Mouse (Mus musculus) heart, adult 9 months (tissue): ENCODE measurements at regions not wholly inside any gene's neighbourhood (a gene's known extent, or its start where the extent isn't known, plus 50 kb on each side); places are given as distances from the start of the nearest gene placed in this dataset.

Experiments
- DNase-seq, 2 experiments: peaks; one replicate each; pipeline ENCODE4 v3.0.0; 2022; ENCODE audit warnings: low spot score in 2 of 2

DNA sequence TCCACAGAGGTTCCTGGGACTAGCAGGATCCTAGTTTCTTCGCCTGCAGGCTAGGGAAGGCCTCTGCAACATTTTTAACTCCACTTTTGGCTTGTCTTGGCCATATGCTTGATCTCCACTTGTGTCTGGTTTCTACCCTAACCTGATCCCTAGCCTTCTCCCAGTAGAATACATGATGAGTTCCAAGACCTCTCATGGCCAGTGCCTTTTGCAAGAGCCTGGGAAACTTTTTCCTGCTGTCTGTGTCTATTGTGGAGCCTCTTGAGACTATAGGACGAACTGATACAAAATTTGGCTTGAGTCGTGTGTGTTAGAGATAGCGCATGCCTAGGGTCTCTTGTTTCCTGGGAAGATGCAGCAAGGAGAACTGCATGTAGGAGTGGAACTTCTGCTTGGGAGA, 119.3 kb downstream of the Cartpt start:
- no peak for DNase-seq

DNA sequence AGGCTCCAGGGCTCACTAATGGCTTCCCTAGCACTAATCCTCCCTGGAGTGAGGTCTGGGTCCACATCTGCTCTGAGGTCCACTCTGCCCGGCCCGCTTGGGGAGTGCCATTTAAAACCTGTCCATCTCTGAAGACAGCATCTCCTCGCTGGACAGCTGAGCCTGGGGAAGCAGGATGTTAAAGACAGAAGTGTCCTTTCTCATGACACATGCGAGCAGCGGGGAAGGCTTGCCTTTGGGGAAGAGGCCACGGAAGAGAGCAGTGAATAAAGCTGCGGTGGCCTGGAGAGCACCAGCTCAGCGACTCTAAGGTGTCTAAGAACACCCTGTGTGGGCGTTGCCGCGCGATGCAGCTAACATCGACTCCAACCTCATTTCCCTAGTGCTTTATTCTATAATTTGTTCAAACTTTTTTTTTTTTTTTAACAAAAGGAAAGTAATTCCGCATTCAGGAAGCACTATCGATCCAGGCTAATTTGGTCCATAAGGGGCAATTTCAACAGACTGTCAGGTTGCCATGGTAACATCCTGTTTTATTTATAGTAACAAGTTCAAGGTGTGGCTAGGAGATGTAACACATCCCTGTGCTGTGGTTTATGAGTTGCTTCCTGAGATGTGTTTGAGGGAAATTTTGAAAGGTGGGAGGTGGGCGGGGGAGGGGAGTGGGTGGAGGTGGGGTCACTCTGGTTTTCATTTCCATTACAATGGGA, 120.0 kb downstream of the Cartpt start:
- DNase-seq, result no peak

DNA sequence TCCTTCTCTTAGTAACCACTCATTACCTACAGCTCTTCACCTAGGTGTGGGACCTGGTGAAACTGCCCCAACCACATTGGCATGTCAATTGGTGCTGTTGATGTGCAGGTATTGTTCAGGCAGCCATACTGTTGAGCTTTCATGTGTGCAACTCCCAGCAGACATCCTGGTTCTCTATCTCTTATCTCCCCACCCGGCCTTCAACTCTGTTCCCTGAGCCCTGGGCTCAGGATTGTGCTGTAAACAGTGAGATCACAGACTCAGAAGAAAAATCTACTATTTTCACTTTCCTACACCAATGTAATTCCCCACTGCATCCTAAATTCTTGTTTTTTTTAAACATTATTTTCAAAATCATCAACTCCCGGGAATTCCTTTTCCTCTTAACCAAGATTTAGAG, 122.1 kb downstream of the Cartpt start:
- no peak for DNase-seq

DNA sequence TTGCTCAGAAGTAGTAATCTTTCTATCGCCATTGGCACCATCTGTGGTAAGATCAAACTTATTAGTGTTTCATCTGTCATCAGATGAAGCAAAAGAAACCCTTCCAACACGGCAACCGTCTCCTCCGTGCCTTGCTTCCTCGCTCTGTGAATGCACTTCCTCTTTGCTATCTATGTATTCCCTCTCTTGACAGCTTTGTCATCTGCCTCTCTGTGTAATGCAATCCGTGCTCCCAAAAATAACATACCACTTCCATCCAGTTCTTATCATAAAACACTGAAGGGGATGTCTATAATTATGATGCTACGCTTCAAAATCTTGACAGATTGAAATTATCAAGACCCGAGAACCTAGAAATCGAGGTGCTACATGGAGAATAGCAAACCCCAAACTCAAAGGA, 123.2 kb downstream of the Cartpt start:
- no peak for DNase-seq

- DNase-seq, result peak in 1 of 2 experiments; percentile 20
Observed at GRCm38 (mm10) chr13:99765965-99766364, 134.9 kb downstream of the Cartpt start.

- no peak for DNase-seq
Observed at GRCm38 (mm10) chr13:99764764-99765163, 136.1 kb downstream of the Cartpt start.

- DNase-seq, result no peak
Observed at GRCm38 (mm10) chr13:99764097-99764714, 136.7 kb downstream of the Cartpt start.

DNA sequence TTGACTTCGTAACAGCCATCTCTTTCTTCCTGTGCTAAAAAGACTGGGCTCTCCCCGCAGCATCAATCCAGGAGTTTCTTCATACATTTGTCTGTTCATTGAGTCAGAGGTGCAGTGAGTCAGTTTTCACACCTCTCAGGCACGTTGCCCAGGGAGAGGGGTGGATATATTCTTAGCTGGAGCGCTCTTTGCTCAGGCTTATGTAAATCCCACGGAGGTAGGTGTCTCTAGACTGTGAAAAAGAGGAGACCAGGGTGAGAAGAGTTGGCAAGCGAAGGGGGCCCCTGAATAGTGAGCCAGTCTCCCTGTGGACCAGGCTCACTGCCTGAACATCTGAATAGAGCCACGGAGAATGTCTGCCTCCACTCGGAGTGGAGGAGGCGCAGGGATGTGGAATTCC, 139.0 kb downstream of the Cartpt start:
- no peak for DNase-seq

GRCm38 (mm10) chr13:99761423-99761822, 139.5 kb downstream of the Cartpt start:
- no peak for DNase-seq

- DNase-seq, result no peak
Observed at GRCm38 (mm10) chr13:99760646-99761045, 140.2 kb downstream of the Cartpt start.

- DNase-seq, result no peak
Observed at GRCm38 (mm10) chr13:99759256-99760044, 141.4 kb downstream of the Cartpt start.

- no peak for DNase-seq
Observed at GRCm38 (mm10) chr13:99754701-99755100, 146.2 kb downstream of the Cartpt start.

DNA sequence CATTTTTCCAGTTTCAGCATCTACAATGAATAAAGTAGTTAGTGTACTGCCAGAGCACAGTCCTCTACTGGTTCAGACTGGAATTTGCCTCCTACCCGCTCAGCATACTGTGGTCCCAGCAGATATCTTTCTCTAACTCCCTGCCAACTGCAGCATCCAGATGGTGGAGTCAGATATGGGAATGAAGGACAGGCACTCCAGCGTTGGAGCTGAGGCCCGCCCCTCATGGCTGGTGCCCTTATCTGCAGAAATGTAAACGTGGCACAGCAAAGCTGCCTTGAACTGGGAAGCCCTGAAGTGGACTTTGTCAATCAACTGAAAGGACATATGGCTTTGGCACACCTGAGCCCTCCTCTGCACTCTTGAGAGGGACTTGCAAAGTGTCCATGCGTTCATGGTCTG, 146.6 kb downstream of the Cartpt start:
- DNase-seq, result no peak

DNA sequence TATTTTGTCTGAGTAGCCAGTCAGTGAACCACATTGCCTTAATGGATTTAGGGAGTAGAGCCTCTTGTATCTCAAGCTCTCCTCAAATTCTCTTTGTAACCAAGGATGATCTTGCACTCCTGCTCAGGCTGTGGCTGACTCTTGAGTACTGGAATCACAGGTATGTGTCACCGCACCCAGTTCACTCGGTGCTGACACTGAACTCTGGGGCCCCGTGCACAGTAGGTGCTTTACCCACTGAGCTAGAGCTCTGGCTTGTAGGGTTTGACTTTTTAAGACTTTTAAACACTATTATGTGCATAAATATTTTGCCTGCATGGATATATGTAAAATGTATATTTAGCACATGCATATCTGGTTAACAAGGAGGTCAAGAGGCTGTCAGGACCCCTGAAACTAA, 147.4 kb downstream of the Cartpt start:
- no peak for DNase-seq

GRCm38 (mm10) chr13:99750729-99751128, 150.2 kb downstream of the Cartpt start:
- DNase-seq, result no peak

DNA sequence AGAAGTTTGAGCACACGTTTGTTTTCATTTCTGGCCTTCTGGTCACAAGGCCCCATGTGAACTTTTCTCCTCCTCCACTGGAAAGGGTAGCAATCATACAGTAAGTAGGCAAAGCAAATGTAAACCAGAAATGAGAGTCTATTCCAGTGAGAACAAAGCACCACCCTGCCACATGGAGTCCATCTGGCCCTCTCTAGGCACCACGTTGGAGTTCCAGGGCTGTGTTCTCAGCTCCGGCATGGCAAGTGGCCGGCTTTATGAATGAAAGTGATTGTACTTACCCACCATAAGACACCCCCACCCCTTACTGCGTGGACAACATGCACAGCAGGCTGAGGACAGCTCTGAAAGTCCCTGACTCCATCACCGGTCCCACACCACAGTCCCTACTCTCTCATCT, 151.5 kb downstream of the Cartpt start:
- DNase-seq, result no peak

DNA sequence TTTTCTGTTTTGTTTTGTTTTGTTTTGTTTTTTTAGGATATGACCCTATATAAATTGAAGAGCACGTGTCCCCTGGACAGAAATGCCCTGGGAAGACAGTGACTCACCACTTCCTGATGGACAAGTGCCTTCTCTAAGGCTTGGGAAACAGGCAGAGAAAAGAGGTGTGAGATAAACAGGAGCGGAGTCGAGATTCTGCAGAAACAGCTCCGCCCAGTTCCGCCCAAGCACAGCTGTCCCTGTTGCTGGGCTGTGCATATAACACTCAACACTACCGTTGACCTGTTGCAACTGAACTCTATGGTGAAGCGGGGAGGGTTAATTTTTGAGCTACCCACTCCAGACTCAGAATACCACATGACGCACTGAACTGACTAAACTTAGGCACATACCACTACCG, 152.8 kb downstream of the Cartpt start:
- peak; percentile 24 to 39 for DNase-seq

DNA sequence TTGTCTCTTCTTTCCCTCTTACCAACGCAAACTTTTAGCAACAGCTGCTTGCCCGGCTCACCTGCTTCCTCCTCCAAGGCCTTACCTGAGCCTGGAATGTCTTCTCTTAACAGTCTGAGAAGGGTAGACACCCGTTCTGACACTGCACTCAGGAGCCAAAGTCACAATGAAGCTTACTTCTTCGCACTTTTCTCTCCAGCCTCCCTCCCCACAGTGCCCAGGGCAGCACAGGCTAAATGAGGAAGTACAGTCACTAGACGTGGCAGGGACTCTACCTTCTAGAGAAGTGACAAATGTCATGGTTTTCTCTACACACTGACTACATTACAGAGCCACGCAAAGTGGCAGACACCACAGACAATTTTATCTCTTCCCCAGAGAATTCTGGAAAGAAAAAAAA, 155.4 kb downstream of the Cartpt start:
- no peak for DNase-seq

DNA sequence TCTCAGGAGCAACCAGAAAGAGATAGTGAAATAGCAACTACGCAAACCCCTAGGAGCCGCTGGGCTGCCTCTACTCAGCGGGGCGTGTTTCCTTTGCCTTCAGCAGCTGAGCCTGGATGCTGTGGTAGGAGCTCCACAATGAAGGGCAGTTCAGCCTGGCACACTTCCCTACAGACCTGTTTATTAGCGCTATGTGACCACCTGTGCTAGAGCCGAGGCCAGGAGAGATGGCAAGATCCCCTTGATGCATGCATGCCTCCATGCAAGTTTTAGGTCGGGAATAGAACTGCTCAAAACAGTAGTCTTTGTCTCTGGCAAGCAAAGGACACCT, 156.1 kb downstream of the Cartpt start:
- DNase-seq, result peak; percentile 4 to 6

- no peak for DNase-seq
Observed at GRCm38 (mm10) chr13:99743952-99744789, 156.7 kb downstream of the Cartpt start.

DNA sequence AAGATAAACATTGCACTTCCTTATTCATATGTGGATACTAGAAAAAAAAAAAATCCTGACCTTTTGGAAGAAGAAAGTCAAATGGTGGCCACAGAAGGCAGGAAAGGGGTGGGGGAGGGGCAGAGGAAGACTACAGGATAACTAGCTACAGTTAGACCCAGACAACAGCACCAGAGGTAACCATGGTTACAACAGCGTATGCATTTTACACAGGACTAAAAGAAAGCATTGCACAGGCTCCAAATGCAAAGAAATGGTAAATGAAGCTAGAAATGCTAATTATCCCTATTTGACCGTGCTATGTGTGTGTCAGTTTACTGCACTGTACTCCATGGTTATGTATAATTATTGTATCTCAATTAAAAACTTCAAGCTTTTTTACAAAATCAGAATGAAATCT, 158.4 kb downstream of the Cartpt start:
- DNase-seq, result no peak

- DNase-seq, result no peak
Observed at GRCm38 (mm10) chr13:99741981-99742380, 158.9 kb downstream of the Cartpt start.
